Mouse (Mus musculus): Measurements from ENCODE around the gene Hmgn2.
A peak's percentile ranks its signal among the peaks of the same experiment; 100 is the strongest.

DNA sequence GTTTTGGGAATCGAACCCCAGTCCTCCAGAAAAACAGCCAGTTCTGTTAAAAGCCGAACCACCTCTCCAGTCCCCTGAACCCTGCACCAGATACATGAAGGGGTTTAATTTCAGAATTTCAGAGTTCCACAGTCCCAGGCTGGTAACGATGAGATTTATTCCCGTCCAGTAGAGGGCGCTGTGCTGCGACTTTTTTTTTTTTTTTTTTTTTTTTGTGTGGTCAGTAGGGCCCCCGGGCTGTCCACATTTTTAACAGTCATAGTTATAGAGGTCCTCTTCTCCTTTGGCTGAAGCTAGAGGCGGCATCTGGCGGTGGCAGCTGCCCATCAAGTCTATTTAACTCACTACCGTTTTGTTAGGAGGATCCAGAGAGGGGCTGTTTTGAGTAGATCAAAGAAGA, 37.1 kb downstream of the Hmgn2 start:
- TF ChIP-seq CTCF (IDR thresholded peaks at IDR 0.05; ENCODE audit: control insufficient read depth, insufficient read depth, low read length) (peak; percentile 31; the same call in 1 of the 2 replicates), POLR2A (IDR thresholded peaks at IDR 0.05; ENCODE audit: borderline replicate concordance, control insufficient read depth, low read depth, low read length) (no peak)
